Mouse (Mus musculus): ENCODE measurements around the gene Cyp2w1. TPM values are rescaled to one million over a fixed set of nuclear protein-coding genes. Genes with fewer than 3 reads are reported as not detected.

The Cyp2w1 gene
- 0.09 and 1.9 TPM in 2 replicates for polyA plus RNA-seq (2012; rRNA removed)

GRCm38 (mm10) chr5:139352317-139352716 lies at the start of gene Cyp2w1:
Cyp2w1 (plus strand) TSS chr5:139352617.

GRCm38 (mm10) chr5:139325395-139325966 lies 26.9 kb upstream of the Cyp2w1 start, which contains the start of gene Adap1:
Adap1 (minus strand) TSS chr5:139325622.

GRCm38 (mm10) chr5:139351134-139351533 lies 1.3 kb upstream of the Cyp2w1 start, which contains the start of gene Cox19:
Cox19 (minus strand) TSS chr5:139351418.

GRCm38 (mm10) chr5:139377468-139378270 lies 25.3 kb downstream of the Cyp2w1 start, which contains the start of gene Gpr146:
Gpr146 (plus strand) TSS chr5:139377697.

GRCm38 (mm10) chr5:139404801-139405401 lies 52.5 kb downstream of the Cyp2w1 start, which contains the start of gene C130050O18Rik:
C130050O18Rik (plus strand) TSS chr5:139405280.

Other genes with a start within 250 kb of the Cyp2w1 start
- gene Prkar1b, start 202.6 kb upstream of the Cyp2w1 start, polyA plus RNA-seq (2012; rRNA removed): 150 and 156 TPM in 2 replicates
- gene Dnaaf5, start 202.4 kb upstream of the Cyp2w1 start, polyA plus RNA-seq (2012; rRNA removed): 11.2 and 11.5 TPM in 2 replicates
- gene Sun1, start 152.0 kb upstream of the Cyp2w1 start, polyA plus RNA-seq (2012; rRNA removed): 71.3 and 75.2 TPM in 2 replicates
- gene Get4, start 100.3 kb upstream of the Cyp2w1 start, polyA plus RNA-seq (2012; rRNA removed): 108 and 115 TPM in 2 replicates
- gene Adap1, start 27.0 kb upstream of the Cyp2w1 start, polyA plus RNA-seq (2012; rRNA removed): 34.0 and 40.2 TPM in 2 replicates
- 113 and 118 TPM in 2 replicates for gene Cox19, start 1.2 kb upstream of the Cyp2w1 start, polyA plus RNA-seq (2012; rRNA removed)
- gene Gpr146, start 25.1 kb downstream of the Cyp2w1 start, polyA plus RNA-seq (2012; rRNA removed): 1.3 and 1.6 TPM in 2 replicates
- gene C130050O18Rik, start 52.7 kb downstream of the Cyp2w1 start, polyA plus RNA-seq (2012; rRNA removed): 0.41 and 1.7 TPM in 2 replicates
- 5.0 and 5.1 TPM in 2 replicates for gene Gper1, start 70.5 kb downstream of the Cyp2w1 start, polyA plus RNA-seq (2012; rRNA removed)
- gene 3110082I17Rik, start 107.9 kb downstream of the Cyp2w1 start, polyA plus RNA-seq (2012; rRNA removed): 12.7 and 15.8 TPM in 2 replicates
- gene Zfand2a, start 131.9 kb downstream of the Cyp2w1 start, polyA plus RNA-seq (2012; rRNA removed): 19.8 and 22.1 TPM in 2 replicates
- gene Uncx, start 190.9 kb downstream of the Cyp2w1 start, polyA plus RNA-seq (2012; rRNA removed): 21.5 and 29.7 TPM in 2 replicates

Data from central nervous system, embryonic 14 days (tissue).